Mouse (Mus musculus): ENCODE measurements around the gene Dock3. TPM values are rescaled to one million over a fixed set of nuclear protein-coding genes. Genes with fewer than 3 reads are reported as not detected.
A peak's percentile ranks its signal among the peaks of the same experiment; 100 is the strongest.
"Not testable (repeated sequence)": the region's sequence is repeated elsewhere in the genome, so short reads cannot be mapped to it uniquely, and the experiment has no call there.

Dock3 gene
- total and polyA plus RNA-seq, 2 experiments from 2014 or later, result 21.6 to 52.4 TPM

GRCm38 (mm10) chr9:107230991-107231538 is 644 bp downstream of the Dock3 start:
- Histone ChIP-seq H3K4me2 (ENCODE audit: low read depth, low read length) (peak overlapping the region; percentile 66), H3K4me3 (ENCODE audit: low read length) (peak overlapping the region; percentile 95), H3K36me3 (ENCODE audit: insufficient read depth, low read length) (no peaks in the 10 kb centered on the region), H3K27ac (peak overlapping the region; percentile 95), H3K4me1 (ENCODE audit: insufficient read depth, low read length) (no peaks in the 10 kb centered on the region; the same call in 1 of the 2 replicates), H3K9me3 (ENCODE audit: low read length) (no peaks in the 10 kb centered on the region), H3K27me3 (ENCODE audit: insufficient read depth, low read length) (no peaks in the 10 kb centered on the region), H3K9ac (replicated peaks; ENCODE audit: low read length) (peak overlapping the region; percentile 98)
- TF ChIP-seq CTCF (IDR thresholded peaks at IDR 0.05; ENCODE audit: low read depth), result no peak
- WGBS, result under 1% methylated on average over 44 of the region's 50 CpGs
- peak; percentile 77 for DNase-seq (ENCODE audit: low spot score)
- ATAC-seq, result peak; percentile 83

GRCm38 (mm10) chr9:107224597-107224996 is 7.1 kb downstream of the Dock3 start:
- Histone ChIP-seq H3K4me2 (ENCODE audit: low read depth, low read length) (no peak overlapping the region), H3K27me3 (ENCODE audit: insufficient read depth, low read length) (no peaks in the 10 kb centered on the region), H3K4me1 (ENCODE audit: insufficient read depth, low read length) (no peaks in the 10 kb centered on the region), H3K9me3 (ENCODE audit: low read length) (no peaks in the 10 kb centered on the region), H3K27ac (no peak overlapping the region), H3K9ac (replicated peaks; ENCODE audit: low read length) (no peak overlapping the region), H3K4me3 (ENCODE audit: low read length) (no peak overlapping the region), H3K36me3 (ENCODE audit: insufficient read depth, low read length) (no peaks in the 10 kb centered on the region)
- no peak for TF ChIP-seq CTCF (IDR thresholded peaks at IDR 0.05; ENCODE audit: low read depth)
- ATAC-seq (0 out of 2 replicates have a peak, but pooled peaks have one; percentile 47), DNase-seq (ENCODE audit: low spot score) (no peak)
- WGBS, result 89% methylated on average over 1 of the region's 1 CpGs

- not testable (repeated sequence) for H3K9ac ChIP-seq (replicated peaks; ENCODE audit: low read length); H3K27ac ChIP-seq; H3K27me3 ChIP-seq (ENCODE audit: insufficient read depth, low read length); H3K4me3 ChIP-seq (ENCODE audit: low read length); DNase-seq (ENCODE audit: low spot score); H3K36me3 ChIP-seq (ENCODE audit: insufficient read depth, low read length); H3K4me2 ChIP-seq (ENCODE audit: low read depth, low read length); H3K9me3 ChIP-seq (ENCODE audit: low read length); ATAC-seq; H3K4me1 ChIP-seq (ENCODE audit: insufficient read depth, low read length)
- 93% methylated on average over 1 of the region's 1 CpGs for WGBS
These were observed 56.9 kb downstream of the Dock3 start for GRCm38 (mm10) chr9:107174831-107175230.

- H3K4me3 ChIP-seq (ENCODE audit: low read length), result no peak overlapping the region
- no peaks in the 10 kb centered on the region for H3K27me3 ChIP-seq (ENCODE audit: insufficient read depth, low read length)
- H3K27ac ChIP-seq, result no peak overlapping the region
- no peak for DNase-seq (ENCODE audit: low spot score)
- TF ChIP-seq CTCF (IDR thresholded peaks at IDR 0.05; ENCODE audit: low read depth), result no peak
- no peaks in the 10 kb centered on the region for H3K9me3 ChIP-seq (ENCODE audit: low read length)
- 87% methylated on average over 4 of the region's 4 CpGs for WGBS
- H3K9ac ChIP-seq (replicated peaks; ENCODE audit: low read length), result no peak overlapping the region
- H3K36me3 ChIP-seq (ENCODE audit: insufficient read depth, low read length), result no peaks in the 10 kb centered on the region
- no peak for ATAC-seq
- no peak overlapping the region for H3K4me2 ChIP-seq (ENCODE audit: low read depth, low read length)
- no peaks in the 10 kb centered on the region for H3K4me1 ChIP-seq (ENCODE audit: insufficient read depth, low read length)
These were observed 65.9 kb downstream of the Dock3 start for GRCm38 (mm10) chr9:107165792-107166191.

- Histone ChIP-seq H3K4me1 (ENCODE audit: insufficient read depth, low read length) (no peaks in the 10 kb centered on the region), H3K9ac (replicated peaks; ENCODE audit: low read length) (no peak overlapping the region), H3K27me3 (ENCODE audit: insufficient read depth, low read length) (no peaks in the 10 kb centered on the region), H3K4me3 (ENCODE audit: low read length) (no peak overlapping the region), H3K27ac (no peak overlapping the region), H3K36me3 (ENCODE audit: insufficient read depth, low read length) (no peaks in the 10 kb centered on the region), H3K9me3 (ENCODE audit: low read length) (no peaks in the 10 kb centered on the region), H3K4me2 (ENCODE audit: low read depth, low read length) (no peak overlapping the region)
- peak; percentile 43 for TF ChIP-seq CTCF (IDR thresholded peaks at IDR 0.05; ENCODE audit: low read depth)
- 23% methylated on average over 3 of the region's 3 CpGs for WGBS
- ATAC-seq, result no peak
- peak; percentile 21 for DNase-seq (ENCODE audit: low spot score)
These were observed 66.9 kb downstream of the Dock3 start for GRCm38 (mm10) chr9:107164825-107165224.

- DNase-seq (ENCODE audit: low spot score); H3K9me3 ChIP-seq (ENCODE audit: low read length); H3K36me3 ChIP-seq (ENCODE audit: insufficient read depth, low read length); H3K4me2 ChIP-seq (ENCODE audit: low read depth, low read length); H3K27ac ChIP-seq; H3K27me3 ChIP-seq (ENCODE audit: insufficient read depth, low read length); H3K4me1 ChIP-seq (ENCODE audit: insufficient read depth, low read length); H3K9ac ChIP-seq (replicated peaks; ENCODE audit: low read length); H3K4me3 ChIP-seq (ENCODE audit: low read length); ATAC-seq: not testable (repeated sequence)
- 87% methylated on average over 4 of the region's 4 CpGs for WGBS
These were observed 75.3 kb downstream of the Dock3 start for GRCm38 (mm10) chr9:107156388-107156787.

- H3K9ac ChIP-seq (replicated peaks; ENCODE audit: low read length), result no peak overlapping the region
- TF ChIP-seq CTCF (IDR thresholded peaks at IDR 0.05; ENCODE audit: low read depth), result no peak
- ATAC-seq, result no peak
- H3K4me3 ChIP-seq (ENCODE audit: low read length), result no peak overlapping the region
- no peak for DNase-seq (ENCODE audit: low spot score)
- no peaks in the 10 kb centered on the region for H3K36me3 ChIP-seq (ENCODE audit: insufficient read depth, low read length)
- no peaks in the 10 kb centered on the region for H3K9me3 ChIP-seq (ENCODE audit: low read length)
- WGBS, result 69% methylated on average over 3 of the region's 3 CpGs
- no peak overlapping the region for H3K27ac ChIP-seq
- no peaks in the 10 kb centered on the region for H3K4me1 ChIP-seq (ENCODE audit: insufficient read depth, low read length)
- H3K27me3 ChIP-seq (ENCODE audit: insufficient read depth, low read length), result no peaks in the 10 kb centered on the region
- no peak overlapping the region for H3K4me2 ChIP-seq (ENCODE audit: low read depth, low read length)
These were observed 118.9 kb downstream of the Dock3 start for GRCm38 (mm10) chr9:107112791-107113190.
